Mouse (Mus musculus) testis, adult 10 weeks (tissue): ENCODE results near the gene Eps15. TPM values are rescaled to one million over a fixed set of nuclear protein-coding genes. Genes with fewer than 3 reads are reported as not detected.

Experiments used
- polyA plus RNA-seq: library from polyadenylated mRNA; stranded (reverse); fragments of 350-450 nt; fragmentation: Illumina TruSeq; extraction: RNeasy Lipid Tissue Mini Kit (QIAGEN cat#74804); gene quantifications from one replicate; pipeline ENCODE4 v1.2.3, GENCODE M21; 2014; ENCODE audit warnings: low read depth, low replicate concordance

Gene Eps15
- 211 TPM for polyA plus RNA-seq

DNA sequence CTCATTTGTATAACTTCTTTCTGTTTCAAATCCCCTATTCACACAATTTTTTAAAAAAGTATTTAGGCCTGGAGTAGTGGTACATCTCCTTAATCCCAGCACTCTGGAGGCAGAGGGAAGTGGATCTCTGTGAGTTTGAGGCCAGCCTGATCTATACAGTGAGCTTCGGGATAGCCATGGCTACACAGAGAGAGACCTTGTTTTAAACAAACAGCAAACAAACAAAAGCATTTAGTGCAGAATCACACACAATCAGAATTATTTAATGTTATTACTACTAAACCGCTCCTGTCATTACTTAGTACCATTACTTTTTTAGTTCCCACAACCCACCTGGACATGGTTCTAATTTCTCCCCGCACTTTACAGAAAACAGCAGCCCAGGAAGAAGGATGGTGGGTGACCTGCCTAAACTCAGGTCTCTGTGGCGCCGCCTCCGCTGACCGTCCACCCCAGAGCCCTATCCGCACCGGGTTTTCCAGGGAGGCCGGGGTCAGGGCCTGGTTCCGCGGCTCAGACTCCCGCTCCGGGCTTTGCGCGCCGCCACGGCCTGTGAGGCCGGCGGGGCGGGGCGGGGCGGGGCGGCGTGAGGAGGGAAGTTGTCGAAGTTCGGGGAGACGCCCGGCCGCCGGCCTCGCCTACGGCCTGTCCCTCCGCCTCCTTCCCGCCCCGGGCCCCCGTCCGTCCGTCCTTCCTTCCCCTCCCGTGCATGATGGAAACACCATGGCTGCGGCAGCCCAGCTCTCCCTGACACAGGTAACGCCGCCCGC is at the start of gene Eps15:
Eps15 (plus strand) TSS at position 580 of the 770 bp plus-strand sequence.

DNA sequence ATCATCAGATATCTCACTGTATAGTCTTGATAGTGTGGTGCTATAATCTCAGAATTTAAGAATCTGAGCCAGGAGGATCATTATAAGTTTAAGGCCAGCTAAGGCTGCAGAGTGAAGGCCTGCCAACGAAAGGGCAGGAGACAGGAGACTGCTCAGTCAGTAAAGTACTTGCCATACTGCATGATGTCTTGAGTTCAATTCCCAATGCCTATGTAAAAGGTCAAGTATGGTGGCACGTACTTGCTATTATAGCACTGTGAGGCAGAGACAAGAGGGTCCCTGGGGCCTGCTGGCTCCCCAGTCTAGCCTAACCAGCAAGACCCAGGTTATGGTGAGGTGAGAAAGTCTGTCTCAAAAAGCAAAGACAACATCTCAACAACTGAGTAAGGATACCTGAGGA is 45.9 kb upstream of the Eps15 start, which contains the start of gene Calr4:
Calr4 (plus strand) TSS at position 301 of the 400 bp plus-strand sequence.

DNA sequence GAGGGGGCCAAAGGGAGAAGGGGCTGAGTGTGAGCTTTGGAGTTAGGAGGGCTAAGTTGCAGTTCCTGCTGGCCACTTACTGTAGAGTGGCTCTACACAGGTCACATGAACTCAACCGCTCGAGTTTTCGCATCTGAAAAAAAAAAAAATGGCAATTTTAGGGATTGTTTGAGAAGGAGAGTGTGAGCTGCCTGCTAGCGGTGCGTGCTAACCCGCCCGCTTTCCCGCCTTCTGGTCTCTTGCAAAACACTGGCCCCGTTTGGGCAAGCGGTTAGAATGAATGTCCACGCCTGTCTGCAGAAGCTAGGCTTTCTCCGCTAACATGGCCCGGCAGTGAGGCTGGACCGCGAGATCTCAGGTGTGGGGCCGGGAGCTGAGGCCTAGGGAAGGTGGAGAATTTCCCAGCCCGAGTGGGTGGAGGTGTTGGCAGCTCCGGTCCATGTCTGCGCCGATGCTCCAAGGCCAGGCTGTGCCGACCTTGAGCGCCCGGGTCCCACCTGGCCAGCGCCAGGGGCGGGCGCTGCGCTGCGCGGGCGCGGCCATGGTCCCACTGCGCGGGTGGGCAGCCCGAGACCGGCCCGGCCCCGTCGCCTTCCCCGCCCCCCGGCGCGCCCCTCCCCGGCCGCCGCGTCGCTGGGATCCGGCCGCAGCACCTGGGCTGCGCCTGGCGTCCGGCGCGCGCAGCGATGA is 126.6 kb downstream of the Eps15 start, which contains the start of gene Ttc39a:
Ttc39a (plus strand) TSS at position 138 of the 690 bp plus-strand sequence.

Other genes starting within 250 kb of the Eps15 start
- 178 TPM for gene Osbpl9, start 78.0 kb upstream of the Eps15 start, polyA plus RNA-seq
- gene Calr4, start 45.8 kb upstream of the Eps15 start, polyA plus RNA-seq: 12.9 TPM
- gene Ttc39a, start 126.4 kb downstream of the Eps15 start, polyA plus RNA-seq: 85.1 TPM
- 90.3 TPM for gene Rnf11, start 204.5 kb downstream of the Eps15 start, polyA plus RNA-seq